Mouse (Mus musculus): ENCODE data around the gene H2-Ab1.

DNA sequence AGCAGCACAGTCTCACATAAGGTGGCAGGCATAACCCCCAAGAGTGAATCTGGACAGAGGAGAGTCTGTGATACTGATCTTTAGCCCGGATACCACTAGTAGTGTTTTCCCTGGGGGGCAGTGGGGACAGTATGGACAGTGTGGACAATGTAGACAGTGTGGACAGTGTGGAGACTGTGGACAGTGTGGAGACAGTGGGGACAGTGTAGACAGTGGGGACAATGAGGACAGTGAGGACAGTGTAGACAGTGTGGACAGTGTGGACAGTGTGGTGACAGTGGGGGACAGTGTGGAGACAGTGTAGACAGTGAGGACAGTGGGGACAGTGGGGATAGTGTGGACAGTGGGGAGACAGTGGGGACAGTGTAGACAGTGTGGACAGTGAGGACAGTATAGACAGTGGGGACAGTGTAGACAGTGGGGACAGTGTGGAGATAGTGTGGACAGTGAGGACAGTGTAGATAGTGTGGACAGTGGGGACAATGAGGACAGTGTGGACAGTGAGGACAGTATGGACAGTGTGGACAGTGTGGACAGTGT, 23.1 kb downstream of the H2-Ab1 start:
- TF ChIP-seq POLR2A (IDR thresholded peaks at IDR 0.05; ENCODE audit: insufficient read depth, low read depth, low read length) (no peak), CTCF (IDR thresholded peaks at IDR 0.05) (no peak), EP300 (IDR thresholded peaks at IDR 0.05; ENCODE audit: insufficient read depth, low read depth, low read length) (no peak)

Data from heart, adult 2 months (tissue).